Mouse (Mus musculus): ENCODE data around the gene Disp1. TPM values are rescaled to one million over a fixed set of nuclear protein-coding genes. Genes with fewer than 3 reads are reported as not detected.

Disp1 gene
- polyA plus RNA-seq, 1 experiment from 2014 or later: 34.8 TPM

DNA sequence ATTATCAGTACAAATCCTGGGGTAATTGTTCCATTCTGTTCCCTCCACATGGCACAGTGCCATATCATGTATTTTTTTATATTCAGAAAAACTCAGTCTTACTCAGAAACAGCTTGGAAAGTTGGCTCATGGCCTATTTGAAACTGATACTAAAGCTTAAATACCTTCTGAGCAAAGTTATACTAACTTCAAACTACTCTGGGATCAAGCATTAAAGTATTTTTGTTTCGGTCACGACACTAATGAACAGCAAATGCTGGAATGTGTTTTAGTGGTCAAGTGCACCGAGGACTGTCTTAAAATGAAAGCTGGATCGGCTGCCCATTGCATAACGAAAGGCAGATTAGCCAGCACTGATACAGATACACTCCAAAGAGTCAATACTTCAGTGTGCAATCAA lies 27.2 kb downstream of the Disp1 start:
- no peaks in the 10 kb centered on the region for H3K27me3 ChIP-seq
- WGBS: 25% methylated on average over 5 of the region's 5 CpGs
- peaks cover 55% of the 10 kb centered on the region for H3K4me1 ChIP-seq
- H3K9me3 ChIP-seq: no peaks in the 10 kb centered on the region
- H3K9ac ChIP-seq: no peak overlapping the region
- no peaks in the 10 kb centered on the region for H3K36me3 ChIP-seq
- 0 out of 2 replicates have a peak overlapping the region, but pooled peaks have one; percentile 13 for H3K27ac ChIP-seq
- no peak overlapping the region for H3K4me3 ChIP-seq
- no peak for ATAC-seq (ENCODE audit: insufficient number of reproducible peaks, low FRiP score, low TSS enrichment, low read depth)
- no peak overlapping the region for H3K4me2 ChIP-seq

DNA sequence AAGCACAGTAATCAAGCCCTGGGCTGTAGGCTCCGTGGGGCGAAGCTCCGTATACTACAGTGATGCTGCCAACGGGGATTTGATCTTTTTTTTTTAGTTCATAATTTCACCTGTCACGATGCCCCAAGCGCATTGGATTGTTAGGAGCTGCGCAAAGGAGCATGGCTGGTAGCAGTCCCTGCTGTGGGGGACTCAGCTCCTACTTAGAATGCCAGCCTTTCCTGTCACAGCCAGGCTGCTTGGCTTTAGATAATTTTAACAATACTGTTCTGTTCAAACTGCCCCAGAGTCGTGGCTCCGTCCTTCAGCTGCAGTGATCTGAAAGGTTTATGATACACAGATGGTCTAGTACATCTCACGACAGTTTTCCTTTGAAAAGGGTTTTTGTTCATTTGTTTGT lies 29.9 kb downstream of the Disp1 start:
- Histone ChIP-seq H3K27ac (peak overlapping the region; percentile 47), H3K4me2 (no peak overlapping the region), H3K9me3 (no peaks in the 10 kb centered on the region), H3K9ac (no peak overlapping the region), H3K36me3 (no peaks in the 10 kb centered on the region), H3K27me3 (no peaks in the 10 kb centered on the region), H3K4me1 (peaks cover 67% of the 10 kb centered on the region), H3K4me3 (no peak overlapping the region)
- WGBS: 43% methylated on average over 10 of the region's 10 CpGs
- ATAC-seq (ENCODE audit: insufficient number of reproducible peaks, low FRiP score, low TSS enrichment, low read depth): no peak

DNA sequence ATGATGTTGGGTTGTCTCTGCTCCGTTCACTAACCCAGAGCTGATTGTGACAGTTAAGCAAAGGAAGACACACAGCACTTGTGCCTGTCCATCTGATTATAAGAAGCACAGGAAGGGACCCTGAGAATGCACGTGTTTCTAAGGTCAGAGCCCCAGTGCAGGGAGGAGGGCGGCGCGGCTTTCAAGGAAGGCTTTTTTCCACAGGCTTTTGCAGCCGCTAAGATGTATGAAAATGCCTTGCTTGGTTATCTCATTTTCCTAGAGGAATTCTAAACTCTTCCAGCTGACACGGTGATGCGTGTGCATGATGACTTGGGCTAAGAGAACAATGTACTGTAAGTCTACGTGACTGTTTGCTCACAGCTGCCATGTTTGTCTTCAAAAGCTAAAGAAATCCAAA lies 30.9 kb downstream of the Disp1 start:
- Histone ChIP-seq H3K4me3 (no peak overlapping the region), H3K27me3 (no peaks in the 10 kb centered on the region), H3K36me3 (no peaks in the 10 kb centered on the region), H3K4me1 (peaks cover 60% of the 10 kb centered on the region), H3K27ac (peak overlapping the region; percentile 79), H3K9me3 (no peaks in the 10 kb centered on the region), H3K9ac (no peak overlapping the region), H3K4me2 (no peak overlapping the region)
- 40% methylated on average over 9 of the region's 9 CpGs for WGBS
- no peak for ATAC-seq (ENCODE audit: insufficient number of reproducible peaks, low FRiP score, low TSS enrichment, low read depth)

DNA sequence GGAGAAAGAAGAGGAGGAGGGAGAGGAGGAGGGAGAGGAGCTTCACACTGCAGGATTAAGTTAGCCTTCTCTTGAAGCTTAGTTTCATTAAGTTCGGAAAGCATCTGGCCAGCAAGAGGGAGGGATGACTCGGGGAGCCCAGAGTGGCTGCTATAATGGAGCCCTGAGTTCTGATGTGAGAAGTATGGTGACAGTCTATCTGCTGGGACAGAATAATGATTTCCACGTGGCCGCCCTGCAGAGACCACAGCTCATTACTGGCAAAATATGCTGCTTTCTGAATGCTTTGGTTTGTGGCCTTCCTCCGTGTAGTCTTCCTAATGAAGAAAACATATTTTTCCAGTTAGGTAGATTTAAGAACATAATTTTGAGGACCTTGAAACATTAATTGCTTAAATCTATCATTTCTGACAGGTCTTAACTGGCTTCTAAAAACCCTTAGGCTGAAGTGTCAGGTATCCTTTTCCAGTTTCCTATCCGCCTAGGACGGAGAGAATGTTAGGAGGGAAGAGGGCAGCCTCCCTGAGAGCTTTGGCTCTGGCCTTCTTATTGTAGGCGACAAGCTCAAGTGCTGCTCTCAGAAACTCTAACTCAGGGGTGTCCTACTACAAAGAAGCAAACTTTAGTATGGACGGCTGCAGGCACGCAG lies 32.2 kb downstream of the Disp1 start:
- Histone ChIP-seq H3K4me1 (peaks cover 49% of the 10 kb centered on the region), H3K36me3 (no peaks in the 10 kb centered on the region), H3K9ac (no peak overlapping the region), H3K4me2 (peak overlapping the region; percentile 7; the same call in 1 of the 2 replicates), H3K9me3 (no peaks in the 10 kb centered on the region), H3K27me3 (no peaks in the 10 kb centered on the region), H3K4me3 (no peak overlapping the region), H3K27ac (peak overlapping the region; percentile 79)
- 21% methylated on average over 10 of the region's 10 CpGs for WGBS
- ATAC-seq (ENCODE audit: insufficient number of reproducible peaks, low FRiP score, low TSS enrichment, low read depth): peak; percentile 36; the same call in 1 of the 2 replicates

DNA sequence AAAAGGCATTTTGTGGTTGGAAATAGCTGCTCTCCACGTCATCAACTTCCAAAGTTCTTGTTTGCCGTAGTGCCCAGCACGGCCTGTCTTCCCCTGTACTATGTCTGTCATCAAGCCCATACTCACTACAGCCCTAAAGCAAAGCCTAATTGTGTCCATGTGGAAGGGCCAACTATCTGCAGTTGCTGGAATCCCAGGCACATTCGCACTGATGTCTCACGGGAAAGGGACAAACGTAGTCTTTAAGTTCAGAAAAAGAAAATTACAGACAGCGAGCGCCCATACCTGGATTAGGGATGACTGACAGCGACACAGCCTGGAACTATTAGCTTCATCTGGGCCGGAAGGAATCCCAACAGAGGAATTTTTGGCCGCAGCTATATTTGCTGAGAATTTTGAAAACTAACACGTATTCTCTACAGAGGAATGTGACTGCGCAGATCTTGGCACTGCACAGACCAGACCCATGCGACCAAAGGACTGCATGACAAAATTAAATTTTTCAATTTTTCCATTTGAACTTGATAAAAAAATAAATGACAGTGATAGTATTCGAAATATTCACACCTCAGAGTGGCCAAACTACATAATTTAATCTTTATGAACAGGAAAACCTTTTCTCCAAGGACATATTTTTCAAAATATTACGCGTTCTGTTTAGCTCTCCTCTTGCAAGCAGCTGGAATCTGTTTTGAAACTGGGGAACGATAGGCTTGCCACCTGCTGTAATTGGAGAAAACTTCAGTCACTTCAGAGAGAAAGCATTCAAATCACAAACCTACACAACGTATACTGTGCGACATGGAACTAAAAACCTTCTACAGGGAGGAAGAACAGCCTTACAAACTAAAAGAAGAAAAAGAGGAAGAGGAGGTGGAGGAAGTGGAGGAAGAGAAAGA lies 33.0 kb downstream of the Disp1 start:
- Histone ChIP-seq H3K4me3 (no peak overlapping the region), H3K27me3 (no peaks in the 10 kb centered on the region), H3K4me2 (peak overlapping the region; percentile 7; the same call in 1 of the 2 replicates), H3K9me3 (no peaks in the 10 kb centered on the region), H3K4me1 (peaks cover 46% of the 10 kb centered on the region), H3K27ac (peak overlapping the region; percentile 79), H3K9ac (no peak overlapping the region), H3K36me3 (no peaks in the 10 kb centered on the region)
- 26% methylated on average over 20 of the region's 20 CpGs for WGBS
- peak; percentile 9; the same call in 1 of the 2 replicates for ATAC-seq (ENCODE audit: insufficient number of reproducible peaks, low FRiP score, low TSS enrichment, low read depth)

DNA sequence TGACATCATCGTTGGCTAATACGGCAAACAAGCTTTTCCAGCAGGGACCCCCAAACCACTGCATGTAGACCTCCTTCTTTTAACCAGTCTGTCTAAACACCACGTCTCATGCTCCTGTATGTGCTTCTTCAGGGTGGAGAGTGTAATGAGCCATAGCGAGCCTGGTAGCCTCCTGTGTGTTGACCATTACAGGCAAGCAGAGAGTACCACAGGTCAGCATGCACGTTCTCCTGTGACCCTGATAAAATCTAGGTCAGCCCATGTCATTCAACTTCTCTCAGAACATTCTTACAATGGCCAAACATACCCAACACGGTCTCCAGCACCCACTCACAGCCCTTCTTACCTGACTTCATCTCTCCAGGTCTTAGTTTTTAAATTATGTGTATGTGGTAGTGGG lies 35.8 kb downstream of the Disp1 start:
- peaks cover 34% of the 10 kb centered on the region for H3K4me1 ChIP-seq
- H3K9me3 ChIP-seq: no peaks in the 10 kb centered on the region
- H3K4me2 ChIP-seq: no peak overlapping the region
- no peak overlapping the region for H3K4me3 ChIP-seq
- no peaks in the 10 kb centered on the region for H3K27me3 ChIP-seq
- 80% methylated on average over 6 of the region's 6 CpGs for WGBS
- no peak overlapping the region for H3K27ac ChIP-seq
- no peak for ATAC-seq (ENCODE audit: insufficient number of reproducible peaks, low FRiP score, low TSS enrichment, low read depth)
- H3K36me3 ChIP-seq: no peaks in the 10 kb centered on the region
- H3K9ac ChIP-seq: no peak overlapping the region

DNA sequence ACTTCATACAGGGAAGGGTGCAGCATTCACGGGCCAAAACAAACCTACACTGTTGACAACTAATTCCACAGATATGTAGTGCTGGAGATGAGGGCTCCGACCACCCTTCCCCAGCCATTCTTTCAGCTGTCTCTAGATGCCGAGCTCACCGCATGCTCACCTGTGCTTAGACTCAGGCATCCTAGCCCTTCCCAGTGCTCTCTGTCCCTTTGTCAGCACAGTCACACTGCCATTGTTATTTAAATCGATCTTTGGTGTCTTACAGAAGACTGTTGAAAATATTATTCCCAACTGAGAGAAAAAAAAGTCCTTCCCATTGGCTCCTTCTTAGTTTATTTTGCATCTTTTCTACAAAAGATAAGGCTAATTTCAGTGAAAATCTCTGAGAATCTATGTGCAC lies 36.6 kb downstream of the Disp1 start:
- WGBS: 83% methylated on average over 5 of the region's 5 CpGs
- peaks cover 25% of the 10 kb centered on the region for H3K4me1 ChIP-seq
- H3K27ac ChIP-seq: no peak overlapping the region

DNA sequence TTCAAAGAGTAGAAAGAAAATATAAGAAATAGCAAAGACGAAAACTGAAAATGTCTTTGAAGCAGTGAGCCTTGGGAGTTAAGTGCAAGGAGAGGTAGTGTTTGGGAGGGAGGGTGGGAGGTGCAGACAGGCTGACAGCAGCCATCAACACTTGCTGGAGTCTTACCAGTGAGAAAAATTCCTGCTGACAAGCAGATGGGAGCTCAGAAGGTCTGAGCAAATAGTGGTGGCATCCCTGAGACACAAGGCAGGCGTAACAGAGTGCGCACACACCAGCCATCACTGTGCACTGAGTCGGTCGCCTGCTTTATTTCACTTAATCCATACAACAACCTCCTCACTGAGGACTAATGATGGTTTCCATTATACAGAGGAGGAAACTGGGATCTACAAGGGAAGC lies 37.8 kb downstream of the Disp1 start:
- no peak for ATAC-seq (ENCODE audit: insufficient number of reproducible peaks, low FRiP score, low TSS enrichment, low read depth)
- Histone ChIP-seq H3K4me1 (peaks cover 15% of the 10 kb centered on the region), H3K27me3 (no peaks in the 10 kb centered on the region), H3K9me3 (no peaks in the 10 kb centered on the region), H3K36me3 (no peaks in the 10 kb centered on the region), H3K27ac (no peak overlapping the region), H3K4me3 (no peak overlapping the region), H3K9ac (no peak overlapping the region), H3K4me2 (no peak overlapping the region)
- WGBS: 52% methylated on average over 5 of the region's 5 CpGs

More for the DNA sequence above, 36.6 kb downstream of the Disp1 start:
- no peaks in the 10 kb centered on the region for H3K9me3 ChIP-seq
- no peak overlapping the region for H3K9ac ChIP-seq
- H3K4me2 ChIP-seq: no peak overlapping the region
- H3K27me3 ChIP-seq: no peaks in the 10 kb centered on the region
- no peaks in the 10 kb centered on the region for H3K36me3 ChIP-seq
- no peak for ATAC-seq (ENCODE audit: insufficient number of reproducible peaks, low FRiP score, low TSS enrichment, low read depth)
- H3K4me3 ChIP-seq: no peak overlapping the region

DNA sequence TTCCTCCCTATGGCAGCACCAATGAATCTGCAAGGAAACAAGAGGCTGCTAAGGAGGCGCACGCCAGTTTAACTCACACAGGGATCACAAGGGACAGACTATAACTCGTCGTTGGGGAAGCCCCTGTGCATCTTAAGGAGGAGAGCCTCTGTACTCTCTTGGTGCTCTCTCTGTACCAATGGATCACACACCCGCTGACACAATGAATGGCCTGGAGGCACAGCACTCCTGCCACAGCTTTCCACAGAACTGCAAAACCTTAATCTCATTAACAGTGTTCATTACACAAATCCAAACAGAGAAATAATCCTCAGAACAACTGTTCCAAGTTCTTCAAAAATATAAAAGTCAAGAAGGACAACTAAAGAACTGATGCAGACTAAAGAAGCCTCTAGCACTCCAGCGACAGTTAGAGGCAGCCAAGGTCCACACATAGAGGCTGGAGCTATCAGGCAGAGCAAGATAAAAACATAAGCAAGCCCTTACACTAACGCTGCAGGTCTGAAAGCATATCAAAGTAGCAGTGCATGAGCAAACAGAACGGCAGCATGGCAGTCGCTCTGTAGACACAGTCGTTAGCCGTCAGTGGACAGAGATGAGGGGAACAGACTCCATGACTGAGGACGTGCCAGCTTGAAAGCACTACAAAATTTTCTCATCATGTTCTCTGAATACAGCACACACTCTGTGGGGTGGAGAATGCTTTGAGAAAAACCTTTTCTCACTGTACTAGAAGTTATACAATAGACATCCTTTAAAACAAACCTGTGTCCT lies 38.5 kb downstream of the Disp1 start:
- Histone ChIP-seq H3K9ac (no peak overlapping the region), H3K36me3 (no peaks in the 10 kb centered on the region), H3K27me3 (no peaks in the 10 kb centered on the region), H3K9me3 (no peaks in the 10 kb centered on the region), H3K4me2 (no peak overlapping the region), H3K4me3 (no peak overlapping the region), H3K4me1 (peaks cover 10% of the 10 kb centered on the region; the same call in 1 of the 2 replicates), H3K27ac (no peak overlapping the region)
- 39% methylated on average over 12 of the region's 12 CpGs for WGBS
- ATAC-seq (ENCODE audit: insufficient number of reproducible peaks, low FRiP score, low TSS enrichment, low read depth): no peak

DNA sequence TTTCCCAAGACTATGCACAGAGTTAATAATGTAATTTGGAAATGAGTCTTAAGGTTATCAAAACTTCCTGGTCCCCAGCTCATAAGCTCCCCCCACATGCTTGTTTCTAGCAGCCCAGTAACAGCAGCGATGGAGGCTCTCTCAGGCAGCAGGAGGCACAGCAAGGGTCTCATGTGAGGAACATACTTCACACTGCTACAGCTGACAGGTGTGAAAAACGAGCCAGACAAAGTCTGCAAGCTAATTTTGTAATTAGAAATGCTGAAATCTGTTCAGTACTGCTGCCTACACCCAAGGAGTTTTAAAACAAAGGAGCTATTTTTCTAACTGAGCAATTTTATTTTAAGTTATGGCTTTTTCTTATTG lies 40.3 kb downstream of the Disp1 start:
- H3K4me3 ChIP-seq: no peak overlapping the region
- H3K9ac ChIP-seq: no peak overlapping the region
- ATAC-seq (ENCODE audit: insufficient number of reproducible peaks, low FRiP score, low TSS enrichment, low read depth): no peak
- WGBS: 28% methylated on average over 2 of the region's 2 CpGs
- H3K27ac ChIP-seq: no peak overlapping the region
- no peaks in the 10 kb centered on the region for H3K9me3 ChIP-seq
- H3K4me2 ChIP-seq: no peak overlapping the region
- H3K36me3 ChIP-seq: no peaks in the 10 kb centered on the region
- no peaks in the 10 kb centered on the region for H3K27me3 ChIP-seq
- H3K4me1 ChIP-seq: peaks cover 10% of the 10 kb centered on the region; the same call in 1 of the 2 replicates

DNA sequence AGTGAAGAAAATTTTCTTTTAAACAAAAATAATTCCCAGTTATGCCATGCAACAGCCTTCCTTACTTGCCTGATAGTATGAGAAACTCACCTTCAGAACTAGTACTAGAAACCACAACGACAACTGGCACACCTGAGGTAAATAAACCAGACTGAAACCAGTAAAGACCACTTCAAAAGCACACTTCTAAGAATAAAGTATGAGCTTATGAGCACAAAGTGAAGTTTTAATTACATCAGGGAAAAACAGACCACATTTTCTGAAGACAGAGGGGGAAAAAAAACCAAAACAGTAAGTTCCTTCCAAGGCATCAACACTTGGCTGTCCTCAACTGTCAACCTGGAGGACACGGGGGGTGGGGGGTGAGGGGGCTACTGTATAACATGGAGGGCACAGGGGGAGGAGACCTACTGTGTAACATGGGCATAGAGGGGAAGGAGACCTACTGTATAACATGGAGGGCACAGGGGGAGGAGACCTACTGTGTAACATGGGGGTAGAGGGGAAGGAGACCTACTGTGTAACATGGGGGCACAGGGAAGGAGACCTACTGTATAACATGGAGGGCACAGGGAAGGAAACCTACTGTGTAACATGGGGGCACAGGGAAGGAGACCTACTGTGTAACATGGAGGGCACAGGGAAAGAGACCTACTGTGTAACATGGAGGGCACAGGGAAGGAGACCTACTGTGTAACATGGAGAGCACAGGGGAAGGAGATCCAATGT lies 40.9 kb downstream of the Disp1 start:
- Histone ChIP-seq H3K9me3 (no peaks in the 10 kb centered on the region), H3K36me3 (no peaks in the 10 kb centered on the region), H3K4me3 (no peak overlapping the region), H3K27me3 (no peaks in the 10 kb centered on the region), H3K27ac (no peak overlapping the region), H3K4me2 (no peak overlapping the region), H3K4me1 (peaks cover 10% of the 10 kb centered on the region; the same call in 1 of the 2 replicates), H3K9ac (no peak overlapping the region)
- no peak for ATAC-seq (ENCODE audit: insufficient number of reproducible peaks, low FRiP score, low TSS enrichment, low read depth)
- 43% methylated on average over 2 of the region's 2 CpGs for WGBS
